Mouse (Mus musculus): Measurements from ENCODE around the gene Lbr. TPM values are rescaled to one million over a fixed set of nuclear protein-coding genes. Genes with fewer than 3 reads are reported as not detected.
A peak's percentile ranks its signal among the peaks of the same experiment; 100 is the strongest.
"Not testable (repeated sequence)": the region's sequence is repeated elsewhere in the genome, so short reads cannot be mapped to it uniquely, and the experiment has no call there.

The Lbr gene
- polyA plus RNA-seq, 1 experiment: 24.0 TPM

DNA sequence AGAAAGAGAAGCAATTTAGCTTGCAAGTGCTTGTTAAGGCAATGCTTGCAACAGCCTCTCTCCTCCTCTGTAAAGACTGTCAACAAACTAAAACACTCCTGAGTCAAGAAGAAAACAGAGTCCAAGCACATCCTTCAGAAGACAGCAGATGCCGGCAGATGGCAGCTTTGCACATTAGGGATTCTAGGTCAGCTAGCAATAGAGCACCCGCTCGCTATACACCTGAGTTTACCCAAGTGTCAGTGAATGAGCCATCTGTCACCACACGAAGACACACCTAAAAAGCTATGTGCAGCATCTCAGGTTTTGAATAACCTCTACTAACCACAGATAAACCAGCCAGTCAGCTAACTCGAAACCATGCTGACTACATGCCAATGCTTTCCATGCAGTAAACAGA, 10.1 kb downstream of the Lbr start:
- DNase-seq (ENCODE audit: low read depth): no peak
- TF ChIP-seq POLR2A (IDR thresholded peaks at IDR 0.05; ENCODE audit: borderline replicate concordance, extremely low read depth, insufficient read depth, insufficient read length, poor library complexity, severe bottlenecking) (no peak), CTCF (IDR thresholded peaks at IDR 0.05; ENCODE audit: borderline replicate concordance, extremely low read depth, insufficient read depth, insufficient read length) (no peak)

DNA sequence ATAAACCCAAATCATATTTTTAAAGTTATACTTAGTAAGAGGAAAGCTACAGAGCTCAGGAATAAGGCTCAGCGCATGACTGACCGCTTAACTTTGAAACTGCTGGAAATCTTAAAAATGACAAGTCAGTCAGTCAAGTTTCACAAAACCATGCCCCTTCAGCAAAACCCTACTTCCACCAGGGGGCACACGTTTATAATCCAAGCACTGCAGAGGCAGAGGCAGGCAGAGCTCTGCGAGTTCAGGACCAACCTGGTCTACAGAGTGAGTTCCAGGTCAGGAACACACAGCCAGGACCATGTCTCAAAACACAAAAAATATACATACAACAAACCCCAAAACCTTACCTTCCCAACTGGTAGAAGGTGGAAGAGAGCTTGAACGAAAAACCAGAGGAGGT, 14.5 kb downstream of the Lbr start:
- DNase-seq (ENCODE audit: low read depth): no peak
- no peak for TF ChIP-seq CTCF (IDR thresholded peaks at IDR 0.05; ENCODE audit: borderline replicate concordance, extremely low read depth, insufficient read depth, insufficient read length)
- no peak for TF ChIP-seq POLR2A (IDR thresholded peaks at IDR 0.05; ENCODE audit: borderline replicate concordance, extremely low read depth, insufficient read depth, insufficient read length, poor library complexity, severe bottlenecking)

DNA sequence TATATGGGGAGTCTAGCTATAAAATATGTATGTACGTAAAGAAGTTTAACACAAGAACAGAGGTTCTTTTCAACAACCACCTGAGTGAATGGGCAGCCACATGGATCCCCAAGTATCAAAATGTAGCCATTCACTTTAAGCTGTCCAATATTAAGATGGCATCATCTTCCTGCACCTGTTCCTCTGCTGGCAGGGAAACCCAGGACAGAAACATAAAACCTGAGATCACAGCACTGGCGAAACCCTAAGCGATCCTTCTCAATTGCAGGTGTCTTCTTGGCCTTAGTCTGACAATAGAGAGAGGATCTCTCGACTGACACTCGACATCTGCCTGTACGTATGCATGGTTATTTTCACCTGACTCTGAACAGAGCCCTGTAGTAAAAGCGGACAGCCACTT, 16.1 kb downstream of the Lbr start:
- TF ChIP-seq POLR2A (IDR thresholded peaks at IDR 0.05; ENCODE audit: borderline replicate concordance, extremely low read depth, insufficient read depth, insufficient read length, poor library complexity, severe bottlenecking): no peak
- no peak for TF ChIP-seq CTCF (IDR thresholded peaks at IDR 0.05; ENCODE audit: borderline replicate concordance, extremely low read depth, insufficient read depth, insufficient read length)
- DNase-seq (ENCODE audit: low read depth): no peak

DNA sequence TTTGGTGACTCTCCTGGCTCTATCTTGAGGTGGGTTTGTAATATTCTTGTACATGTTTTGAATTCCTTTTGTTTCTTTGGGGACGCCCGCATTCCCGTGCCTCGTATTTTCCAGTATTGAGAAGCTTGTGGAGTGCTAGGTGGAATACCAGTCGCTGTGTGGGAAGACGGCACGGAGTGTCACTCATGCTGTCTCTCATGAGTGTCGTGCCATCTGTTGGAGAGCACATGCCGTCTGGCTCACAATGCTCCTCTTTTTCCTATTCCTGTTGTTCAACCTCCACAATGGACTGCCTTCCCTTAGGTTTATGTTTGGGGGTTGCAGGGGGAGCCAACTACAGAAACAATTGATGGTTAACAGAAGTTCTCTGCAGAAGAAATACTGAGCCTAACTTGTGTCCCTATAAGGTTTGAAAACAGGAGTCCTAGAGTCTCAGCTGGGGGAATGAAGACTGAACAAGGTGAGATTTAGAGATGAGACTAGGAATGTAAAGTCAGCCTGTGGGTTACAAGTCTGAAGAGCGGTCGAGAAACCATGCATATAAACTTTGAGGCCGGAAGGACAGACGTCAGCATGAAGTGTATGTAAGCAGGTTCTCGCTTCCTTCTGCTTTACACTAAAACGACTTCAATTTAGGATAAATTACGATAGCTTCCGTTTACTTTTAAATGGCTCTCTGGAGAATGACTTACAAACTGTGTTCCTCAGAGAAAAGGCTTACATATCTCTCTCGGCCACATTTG, 31.2 kb downstream of the Lbr start:
- DNase-seq (ENCODE audit: low read depth): peak; percentile 51
- TF ChIP-seq POLR2A (IDR thresholded peaks at IDR 0.05; ENCODE audit: borderline replicate concordance, extremely low read depth, insufficient read depth, insufficient read length, poor library complexity, severe bottlenecking) (no peak), CTCF (IDR thresholded peaks at IDR 0.05; ENCODE audit: borderline replicate concordance, extremely low read depth, insufficient read depth, insufficient read length) (no peak)

DNA sequence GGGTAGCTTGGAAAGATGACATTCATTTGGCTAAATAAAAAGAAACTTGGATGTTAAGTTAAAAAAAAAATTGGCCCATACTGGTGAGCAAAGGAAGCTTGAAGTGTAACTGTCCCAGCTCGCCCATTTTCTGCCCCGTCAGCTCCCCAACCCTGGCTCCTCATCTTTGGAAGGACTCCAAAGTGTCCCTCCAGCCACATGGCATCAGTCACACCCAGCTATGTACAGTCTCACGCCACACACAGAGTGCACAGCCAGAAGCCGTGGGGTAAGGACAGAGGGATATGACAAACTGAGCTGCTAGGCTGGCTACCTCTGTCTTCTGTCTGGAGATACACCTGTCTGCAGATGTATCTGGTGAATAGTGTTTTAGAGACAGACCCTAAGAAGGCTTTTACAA, 42.2 kb downstream of the Lbr start:
- no peak for TF ChIP-seq POLR2A (IDR thresholded peaks at IDR 0.05; ENCODE audit: borderline replicate concordance, extremely low read depth, insufficient read depth, insufficient read length, poor library complexity, severe bottlenecking)
- TF ChIP-seq CTCF (IDR thresholded peaks at IDR 0.05; ENCODE audit: borderline replicate concordance, extremely low read depth, insufficient read depth, insufficient read length): no peak
- no peak for DNase-seq (ENCODE audit: low read depth)

DNA sequence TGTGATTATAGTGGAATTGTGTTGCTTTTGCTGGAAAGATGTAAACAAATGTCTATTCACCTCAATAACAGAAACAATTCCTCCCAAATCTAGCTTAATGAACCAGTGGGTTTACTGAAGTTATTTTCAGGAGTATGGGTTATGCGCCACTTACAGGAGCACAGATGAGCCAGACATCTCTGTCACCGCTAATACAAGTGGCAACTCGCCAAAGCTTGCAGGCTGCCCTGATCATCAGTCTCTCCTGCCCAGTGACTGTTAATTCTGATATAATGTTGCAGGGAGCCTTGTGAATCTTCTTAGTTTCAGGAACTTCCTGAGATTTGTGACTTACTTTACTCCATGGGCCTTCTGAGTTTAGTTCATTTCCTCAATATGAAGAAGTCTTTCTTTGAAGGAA, 42.9 kb downstream of the Lbr start:
- peak; percentile 21 for DNase-seq (ENCODE audit: low read depth)
- TF ChIP-seq CTCF (IDR thresholded peaks at IDR 0.05; ENCODE audit: borderline replicate concordance, extremely low read depth, insufficient read depth, insufficient read length): no peak
- no peak for TF ChIP-seq POLR2A (IDR thresholded peaks at IDR 0.05; ENCODE audit: borderline replicate concordance, extremely low read depth, insufficient read depth, insufficient read length, poor library complexity, severe bottlenecking)

DNA sequence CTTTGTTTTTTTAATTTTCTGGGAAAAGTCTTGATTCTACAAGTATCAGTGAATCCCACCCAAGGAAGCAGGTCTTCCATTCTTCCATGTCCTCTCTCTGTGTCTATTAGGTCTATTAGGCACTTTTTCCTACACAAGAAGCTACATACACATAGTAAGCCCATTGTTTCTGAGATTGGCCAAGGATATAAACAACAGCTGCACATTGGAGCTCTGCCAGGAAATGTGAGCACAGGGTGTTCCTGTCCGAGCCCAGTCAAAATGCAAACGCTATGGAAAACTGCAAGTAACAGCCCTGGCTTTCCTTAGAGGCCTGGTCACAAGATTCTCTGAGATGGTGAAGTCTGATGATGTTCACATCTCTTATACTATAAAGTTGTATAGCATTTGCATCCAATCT, 49.3 kb downstream of the Lbr start:
- DNase-seq (ENCODE audit: low read depth): peak; percentile 59
- TF ChIP-seq CTCF (IDR thresholded peaks at IDR 0.05; ENCODE audit: borderline replicate concordance, extremely low read depth, insufficient read depth, insufficient read length) (no peak), POLR2A (IDR thresholded peaks at IDR 0.05; ENCODE audit: borderline replicate concordance, extremely low read depth, insufficient read depth, insufficient read length, poor library complexity, severe bottlenecking) (no peak)

DNA sequence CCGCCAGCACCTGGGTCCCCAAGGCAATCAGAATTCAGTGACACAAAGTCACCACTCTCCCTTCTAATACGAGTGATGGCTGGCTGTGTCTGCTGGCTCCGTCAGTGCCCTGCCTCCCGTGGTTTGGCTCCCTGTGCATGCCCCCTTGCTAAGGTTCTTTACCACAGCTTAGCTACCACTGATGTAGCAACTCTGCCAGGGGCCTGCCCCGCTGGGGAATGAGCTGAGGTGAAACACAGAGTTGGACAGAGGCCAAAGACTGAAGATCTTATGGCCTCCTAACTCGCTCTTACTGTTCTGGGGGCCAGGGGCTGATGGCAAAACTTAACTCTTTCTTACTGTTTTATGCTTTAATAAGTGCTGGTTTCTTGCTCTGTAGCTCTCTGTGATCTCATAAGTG, 52.9 kb downstream of the Lbr start:
- DNase-seq (ENCODE audit: low read depth): peak; percentile 29
- TF ChIP-seq CTCF (IDR thresholded peaks at IDR 0.05; ENCODE audit: borderline replicate concordance, extremely low read depth, insufficient read depth, insufficient read length) (no peak), POLR2A (IDR thresholded peaks at IDR 0.05; ENCODE audit: borderline replicate concordance, extremely low read depth, insufficient read depth, insufficient read length, poor library complexity, severe bottlenecking) (no peak)

DNA sequence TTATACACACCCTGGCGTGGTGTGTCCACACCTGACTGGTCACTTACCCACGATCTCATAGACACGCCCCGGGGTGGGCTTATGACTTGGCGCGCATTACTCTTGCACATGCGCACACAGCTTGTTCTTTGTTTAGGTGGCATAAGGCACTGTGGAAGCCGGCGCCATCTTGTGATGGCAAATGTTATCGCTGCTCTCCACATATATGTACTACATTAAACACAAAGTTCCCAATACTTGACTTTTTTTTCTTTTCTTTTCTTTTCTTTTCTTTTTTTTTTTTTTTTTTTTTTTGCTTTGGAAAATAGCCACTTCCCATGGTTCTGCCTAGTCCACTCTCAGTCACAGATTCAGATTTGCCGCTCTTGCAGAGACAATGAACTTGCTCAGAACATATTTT, 60.2 kb downstream of the Lbr start:
- DNase-seq (ENCODE audit: low read depth): not testable (repeated sequence)

DNA sequence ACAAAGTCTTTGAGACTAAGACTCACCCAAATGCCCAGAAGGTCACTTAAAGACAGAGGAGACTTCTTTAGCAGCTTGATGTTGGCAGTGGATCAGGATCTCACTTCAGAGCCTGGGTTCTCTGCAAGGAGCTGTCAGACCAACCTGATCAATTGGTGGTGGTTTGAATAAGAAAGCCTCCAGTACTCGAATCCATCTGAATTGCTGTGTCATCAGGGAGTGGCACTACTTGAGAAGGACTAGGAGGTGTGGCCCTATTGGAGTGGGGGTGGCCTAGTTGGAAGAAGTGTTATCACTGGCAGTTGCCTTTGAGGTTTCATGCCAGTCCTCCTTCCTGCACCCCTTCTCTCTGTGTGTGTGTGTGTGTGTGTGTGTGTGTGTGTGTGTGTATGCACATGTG, 66.3 kb downstream of the Lbr start:
- DNase-seq (ENCODE audit: low read depth): no peak
- no peak for TF ChIP-seq POLR2A (IDR thresholded peaks at IDR 0.05; ENCODE audit: borderline replicate concordance, extremely low read depth, insufficient read depth, insufficient read length, poor library complexity, severe bottlenecking)
- TF ChIP-seq CTCF (IDR thresholded peaks at IDR 0.05; ENCODE audit: borderline replicate concordance, extremely low read depth, insufficient read depth, insufficient read length): no peak

DNA sequence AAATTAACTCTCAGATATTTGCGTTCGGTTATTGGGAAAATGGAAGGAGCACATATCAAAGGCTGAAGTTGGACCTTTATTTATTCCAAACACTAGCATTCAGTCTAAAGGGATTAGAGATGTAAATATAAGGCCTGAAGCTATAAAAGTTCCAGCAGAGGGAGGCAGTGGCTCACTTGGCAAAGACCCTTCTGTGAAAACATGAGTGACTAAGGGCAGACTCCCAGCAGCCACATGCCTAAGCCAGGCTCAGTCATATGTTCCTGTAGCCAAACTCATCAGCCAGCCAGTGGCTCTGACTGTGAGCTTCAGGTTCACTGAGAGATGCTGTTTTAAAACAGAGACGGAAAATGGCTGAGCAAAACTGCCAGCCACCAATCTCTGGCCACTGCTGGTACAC, 71.0 kb downstream of the Lbr start:
- TF ChIP-seq CTCF (IDR thresholded peaks at IDR 0.05; ENCODE audit: borderline replicate concordance, extremely low read depth, insufficient read depth, insufficient read length) (no peak), POLR2A (IDR thresholded peaks at IDR 0.05; ENCODE audit: borderline replicate concordance, extremely low read depth, insufficient read depth, insufficient read length, poor library complexity, severe bottlenecking) (no peak)
- no peak for DNase-seq (ENCODE audit: low read depth)

DNA sequence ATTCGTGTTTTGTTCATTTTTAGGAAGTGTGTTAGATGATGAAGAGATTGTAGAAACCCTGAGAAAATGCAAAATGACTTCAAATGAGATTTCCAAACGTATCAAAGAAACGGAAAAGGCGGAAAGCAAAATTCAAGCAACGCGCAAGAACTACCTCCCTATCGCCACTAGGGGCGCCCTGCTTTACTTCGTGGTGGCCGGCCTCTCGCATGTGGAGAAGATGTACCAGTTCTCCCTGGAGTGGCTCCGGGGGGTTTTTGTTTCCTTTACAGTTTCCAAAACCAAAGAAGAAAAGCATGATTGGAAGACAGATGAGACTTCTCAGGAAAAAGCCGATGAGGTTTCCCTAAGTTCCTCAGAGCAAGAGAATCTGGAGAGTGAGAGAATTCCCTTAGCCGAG, 73.5 kb downstream of the Lbr start:
- TF ChIP-seq POLR2A (IDR thresholded peaks at IDR 0.05; ENCODE audit: borderline replicate concordance, extremely low read depth, insufficient read depth, insufficient read length, poor library complexity, severe bottlenecking) (no peak), CTCF (IDR thresholded peaks at IDR 0.05; ENCODE audit: borderline replicate concordance, extremely low read depth, insufficient read depth, insufficient read length) (peak; percentile 58; the same call in 1 of the 2 replicates)
- no peak for DNase-seq (ENCODE audit: low read depth)

Other genes with a start within 250 kb of the Lbr start
- 79.5 and 122 TPM in 2 replicates for gene Enah, start 176.9 kb upstream of the Lbr start, polyA plus RNA-seq (2012; rRNA removed)